In genomic region chr2:5894843-5895570, GRCm38 (mm10) we compare ENCODE assay signal across 8 mouse cellular contexts. TPM values are rescaled to one million over a fixed set of nuclear protein-coding genes. Genes with fewer than 3 reads are reported as not detected.
DNase-seq lines count a peak whose midpoint lies in the region; ATAC-seq and TF ChIP-seq lines count a peak whose summit lies in the region.

TSS of gene Sec61a2 (minus strand) at chr2:5895432.

- TF ChIP-seq RAD21 in MEL (IDR thresholded peaks at IDR 0.05; ENCODE audit: low read depth, low read length) = no peak

- H3K27me3 ChIP-seq in MEL (ENCODE audit: control insufficient read depth in 1 of 2, insufficient read depth in 2 of 2, low read length in 2 of 2) = no peaks in the 10 kb centered on the region
- H3K27me3 ChIP-seq in lung, embryonic 16.5 days (ENCODE audit: control insufficient read depth, insufficient read depth, low read depth, low read length) = no peaks in the 10 kb centered on the region

- peak; percentile 93 to 98 for ATAC-seq in hematopoietic stem cell, adult 5-6 weeks (replicated peaks in 1 of 2; ENCODE audit: insufficient read depth in 1 of 2, low FRiP score in 2 of 2, low TSS enrichment in 1 of 2, low read depth in 1 of 2, poor library complexity in 2 of 2, severe bottlenecking in 2 of 2)
- peak; percentile 99 for ATAC-seq in lung, embryonic 16.5 days (ENCODE audit: low read depth)

- no peak for TF ChIP-seq CTCF in MEL (IDR thresholded peaks at IDR 0.05 in 2 of 3, conservative IDR thresholded peaks at IDR 0.05 in 1 of 3; ENCODE audit: control insufficient read depth in 1 of 3, insufficient read depth in 1 of 3, low read depth in 2 of 3, low read length in 3 of 3, poor library complexity in 1 of 3, severe bottlenecking in 1 of 3)

- H3K27ac ChIP-seq in MEL (ENCODE audit: control insufficient read depth, low read depth, low read length) = peak within 1 kb of the TSS; percentile 49
- peak within 1 kb of the TSS; percentile 72 for H3K27ac ChIP-seq in lung, embryonic 16.5 days (ENCODE audit: low read length)

- H3K4me3 ChIP-seq in MEL (ENCODE audit: control insufficient read depth in 1 of 2, insufficient read depth in 1 of 2, low read depth in 2 of 2, low read length in 2 of 2) = peak within 1 kb of the TSS; percentile 65 to 94
- H3K4me3 ChIP-seq in lung, embryonic 16.5 days (ENCODE audit: low read length) = peak within 1 kb of the TSS; percentile 71

- H3K9ac ChIP-seq in MEL (ENCODE audit: control insufficient read depth, low read depth, low read length, poor library complexity, severe bottlenecking) = peak within 1 kb of the TSS; percentile 80
- peak within 1 kb of the TSS; percentile 89 for H3K9ac ChIP-seq in lung, embryonic 16.5 days (ENCODE audit: low read length)

- no peaks in the 10 kb centered on the region for H3K9me3 ChIP-seq in MEL (replicated peaks; ENCODE audit: insufficient read depth, low read length)
- no peaks in the 10 kb centered on the region for H3K9me3 ChIP-seq in lung, embryonic 16.5 days (ENCODE audit: control insufficient read depth, low read length)

- peak; percentile 96 for DNase-seq in MEL (ENCODE audit: low read depth, low spot score)
- DNase-seq in cerebellum, adult 8-10 months = peak; percentile 100
- peak; percentile 96 for DNase-seq in forelimb bud, embryonic 11.5 days (ENCODE audit: low read depth, low spot score)
- peak; percentile 99 for DNase-seq in layer of hippocampus, adult 9-10 months (ENCODE audit: low spot score)
- peak; percentile 100 for DNase-seq in ovary, postnatal 10 days (ENCODE audit: low spot score)
- peak; percentile 84 for DNase-seq in thymus, postnatal 10 days (ENCODE audit: low spot score in 2 of 2)

- peaks cover 2 to 14% of the 10 kb centered on the region in 2 experiments; a peak in 3 of 4 replicates for H3K36me3 ChIP-seq in MEL (ENCODE audit: control insufficient read depth in 1 of 2, insufficient read depth in 2 of 2, low read length in 2 of 2)
- H3K36me3 ChIP-seq in lung, embryonic 16.5 days (ENCODE audit: control insufficient read depth, insufficient read depth, low read length) = peaks cover 2% of the 10 kb centered on the region; the same call in 1 of the 2 replicates

- no peak for TF ChIP-seq EP300 in MEL (IDR thresholded peaks at IDR 0.05; ENCODE audit: low read depth in 1 of 2, low read length in 2 of 2)

- H3K79me2 ChIP-seq in MEL (ENCODE audit: control insufficient read depth, insufficient read depth, low read length, poor library complexity) = peaks cover 11% of the 10 kb centered on the region

- 0% methylated on average over 62 of the region's 62 CpGs for WGBS in lung, embryonic 16.5 days

- peak within 1 kb of the TSS; percentile 55 for H3K4me2 ChIP-seq in lung, embryonic 16.5 days (ENCODE audit: low read depth, low read length)

- H3K4me1 ChIP-seq in MEL (ENCODE audit: control insufficient read depth in 1 of 2, insufficient read depth in 2 of 2, low read length in 2 of 2) = peaks cover 0 to 9% of the 10 kb centered on the region in 2 experiments; a peak in 2 of 4 replicates
- peaks cover 6% of the 10 kb centered on the region for H3K4me1 ChIP-seq in lung, embryonic 16.5 days (replicated peaks; ENCODE audit: control insufficient read depth, insufficient read depth, low read length)

- peak; percentile 92 to 95 for TF ChIP-seq POLR2A in MEL (IDR thresholded peaks at IDR 0.05; ENCODE audit: control insufficient read depth in 1 of 2, insufficient read depth in 1 of 2, low read depth in 1 of 2, low read length in 2 of 2, poor library complexity in 1 of 2)

TF ChIP-seq in MEL, 35 proteins besides CTCF, POLR2A, EP300 and RAD21:
- TF ChIP-seq MAX (IDR thresholded peaks at IDR 0.05; ENCODE audit: low read length) (peak; percentile 60; the same call in 1 of the 2 replicates), NELFE (IDR thresholded peaks at IDR 0.05; ENCODE audit: low read depth, low read length) (peak; percentile 82), MAZ (IDR thresholded peaks at IDR 0.05; ENCODE audit: low read depth, low read length) (no peak), ETS1 (IDR thresholded peaks at IDR 0.05; ENCODE audit: low read depth, low read length) (0 out of 2 replicates have a peak, but pooled peaks have one; percentile 12), SMC3 (IDR thresholded peaks at IDR 0.05; ENCODE audit: low read depth, low read length) (no peak), ELF1 (IDR thresholded peaks at IDR 0.05; ENCODE audit: low read depth, low read length) (peak; percentile 63; the same call in 1 of the 2 replicates), ZNF384 (IDR thresholded peaks at IDR 0.05; ENCODE audit: low read depth, low read length) (no peak), MXI1 (IDR thresholded peaks at IDR 0.05; ENCODE audit: low read depth, low read length) (peak; percentile 68; the same call in 1 of the 2 replicates), MAFK (IDR thresholded peaks at IDR 0.05; ENCODE audit: borderline replicate concordance, low read depth, low read length) (no peak), UBTF (IDR thresholded peaks at IDR 0.05; ENCODE audit: borderline replicate concordance, insufficient read depth, low read depth, low read length) (no peak), MYB (IDR thresholded peaks at IDR 0.05; ENCODE audit: low read depth, low read length) (no peak), JUND (IDR thresholded peaks at IDR 0.05; ENCODE audit: low read depth, low read length) (no peak), CHD2 (IDR thresholded peaks at IDR 0.05; ENCODE audit: low read length) (no peak), BHLHE40 (IDR thresholded peaks at IDR 0.05; ENCODE audit: borderline replicate concordance, low read depth, low read length) (no peak), ZMIZ1 (IDR thresholded peaks at IDR 0.05; ENCODE audit: low read depth, low read length) (no peak), POLR2AphosphoS5 (IDR thresholded peaks at IDR 0.05; ENCODE audit: borderline replicate concordance, low read depth, low read length) (0 out of 2 replicates have a peak, but pooled peaks have one; percentile 65), POLR2AphosphoS2 (IDR thresholded peaks at IDR 0.05; ENCODE audit: low read length) (peak; percentile 87), USF1 (IDR thresholded peaks at IDR 0.05; ENCODE audit: low read depth, low read length) (peak; percentile 95), MEF2A (IDR thresholded peaks at IDR 0.05; ENCODE audit: extremely low read depth, insufficient replicate concordance, low read depth, low read length, poor library complexity, severe bottlenecking) (no peak), SIN3A (IDR thresholded peaks at IDR 0.05; ENCODE audit: low read length) (peak; percentile 76; the same call in 1 of the 2 replicates), GABPA (IDR thresholded peaks at IDR 0.05; ENCODE audit: low read depth, low read length) (no peak), ZC3H11A (IDR thresholded peaks at IDR 0.05; ENCODE audit: low read depth, low read length) (no peak), RCOR1 (IDR thresholded peaks at IDR 0.05; ENCODE audit: low read depth, low read length) (no peak), CHD1 (IDR thresholded peaks at IDR 0.05; ENCODE audit: low read depth, low read length) (no peak), HCFC1 (IDR thresholded peaks at IDR 0.05; ENCODE audit: low read depth, low read length) (peak; percentile 54; the same call in 1 of the 2 replicates), USF2 (IDR thresholded peaks at IDR 0.05; ENCODE audit: borderline replicate concordance in 1 of 2, insufficient read depth in 1 of 2, low read depth in 1 of 2, low read length in 2 of 2) (peak in 1 of 2 experiments; percentile 56; a peak in 2 of 4 replicates), E2F4 (IDR thresholded peaks at IDR 0.05; ENCODE audit: borderline replicate concordance, low read depth, low read length) (no peak), NRF1 (IDR thresholded peaks at IDR 0.05; ENCODE audit: insufficient read depth, low read depth, low read length, poor library complexity, severe bottlenecking) (peak; percentile 43; the same call in 1 of the 2 replicates), TAL1 (IDR thresholded peaks at IDR 0.05; ENCODE audit: low read length) (no peak), GATA1 (IDR thresholded peaks at IDR 0.05; ENCODE audit: low read depth, low read length) (no peak), TBP (IDR thresholded peaks at IDR 0.05; ENCODE audit: low read depth, low read length) (no peak), TCF12 (IDR thresholded peaks at IDR 0.05; ENCODE audit: low read depth, low read length) (peak; percentile 43; the same call in 1 of the 2 replicates), MYC (IDR thresholded peaks at IDR 0.05; ENCODE audit: low read depth, low read length) (0 out of 2 replicates have a peak, but pooled peaks have one; percentile 5), KAT2A (conservative IDR thresholded peaks at IDR 0.05; ENCODE audit: low read depth, low read length) (no peak), ZKSCAN1 (IDR thresholded peaks at IDR 0.05; ENCODE audit: low read depth, low read length) (no peak)

RNA-seq across cellular contexts. Expression of gene Sec61a2, which starts in this region (rescaled TPM):
- 13.9 and 17.8 TPM in 2 replicates for total RNA-seq in MEL (2012; rRNA removed)
- polyA plus RNA-seq in MEL (2012; ENCODE audit: insufficient read depth in 1 of 2, insufficient read length in 2 of 2, low read depth in 1 of 2, low replicate concordance in 2 of 2, missing spikeins in 1 of 2) = 10 to 100 TPM in 1 of 2 experiments, not detected in 1; 32.3 TPM
- total RNA-seq in hematopoietic stem cell, adult 5-6 weeks (2017) = 23.4 and 24.8 TPM in 2 replicates
- polyA plus RNA-seq in lung, embryonic 16.5 days (2015; fragmentation: Nextera tagmentation; extraction: Ambion mirVana) = 65.9 and 68.1 TPM in 2 replicates

Comparison
In these comparisons a context has a peak if more than half of its experiments do, and no peak if none do; other contexts are left out.
1. Peak in every context shown above with its lines: DNase-seq, ATAC-seq, H3K4me3 ChIP-seq and H3K27ac ChIP-seq.